Mouse (Mus musculus) liver, embryonic 16.5 days (tissue): ENCODE results near the gene Olfr853. TPM values are rescaled to one million over a fixed set of nuclear protein-coding genes. Genes with fewer than 3 reads are reported as not detected.

ENCODE experiments used
- ATAC-seq: fragments of 200-750 bp; cut with Nextera tagmentation; 2 replicates; pipeline ENCODE4 v1.8.0; 2017; ENCODE audit warnings: low read depth, mild to moderate bottlenecking, moderate number of reproducible peaks, moderate library complexity
- H3K27ac ChIP-seq: fragments of 300-500 bp; sonication (generic); 2 replicates; pipeline ENCODE4 v1.5.1; 2014; ENCODE audit warnings: mild to moderate bottlenecking, low read length
- H3K27me3 ChIP-seq: fragments of 300-500 bp; sonication (generic); 2 replicates; pipeline ENCODE4 v1.6.1; 2014; ENCODE audit warnings: low read depth, low read length, mixed read lengths; ENCODE audit not compliant: control insufficient read depth, insufficient read depth
- H3K36me3 ChIP-seq: fragments of 300-500 bp; sonication (generic); 2 replicates; pipeline ENCODE4 v1.6.1; 2014; ENCODE audit warnings: mild to moderate bottlenecking; ENCODE audit not compliant: control insufficient read depth, insufficient read depth
- H3K4me1 ChIP-seq: fragments of 300-500 bp; sonication (generic); 2 replicates; pipeline ENCODE4 v1.6.1; 2014; ENCODE audit warnings: low read depth, low read length, mixed read lengths; ENCODE audit not compliant: control insufficient read depth
- H3K4me2 ChIP-seq: fragments of 300-500 bp; sonication (generic); 2 replicates; pipeline ENCODE4 v1.6.1; 2014; ENCODE audit warnings: low read depth, low read length, mixed read lengths
- H3K4me3 ChIP-seq: fragments of 300-500 bp; sonication (generic); 2 replicates; pipeline ENCODE4 v1.5.1; 2014; ENCODE audit warnings: low read depth, mild to moderate bottlenecking, low read length
- H3K9ac ChIP-seq: fragments of 300-500 bp; sonication (generic); 2 replicates; pipeline ENCODE4 v1.6.1; 2014; ENCODE audit warnings: low read depth, low read length
- H3K9me3 ChIP-seq: fragments of 300-500 bp; sonication (generic); replicated peaks from 2 replicates; pipeline ENCODE4 v1.6.1; 2016; ENCODE audit warnings: low read length; ENCODE audit not compliant: control insufficient read depth
- WGBS: fragments of 180-500 bp; shearing (Covaris S2); extraction: QIAGEN DNeasy Blood & Tissue Kit; methylation state at CpG from one replicate; pipeline ENCODE4 v1.1.7; 2014; ENCODE audit not compliant: insufficient replicate concordance; 5-methylcytosine and 5-hydroxymethylcytosine counted together
- polyA plus RNA-seq: library from polyadenylated mRNA; unstranded; fragments of >200 nt; fragmentation: Nextera tagmentation; extraction: Ambion mirVana; gene quantifications from 2 replicates; pipeline ENCODE4 v1.2.1, GENCODE M21; 2015

Olfr853 gene
- polyA plus RNA-seq: not detected in 2 replicates

- Histone ChIP-seq H3K36me3 (no peaks in the 10 kb centered on the region), H3K27me3 (no peaks in the 10 kb centered on the region), H3K9me3 (no peaks in the 10 kb centered on the region), H3K4me1 (no peaks in the 10 kb centered on the region), H3K4me3 (no peak within 1 kb of the TSS), H3K4me2 (no peak within 1 kb of the TSS), H3K9ac (no peak within 1 kb of the TSS), H3K27ac (no peak within 1 kb of the TSS)
- WGBS: 60% methylated on average over 1 of the region's 1 CpGs
- no peak for ATAC-seq
Observed at GRCm38 (mm10) chr9:19540976-19541375, at the start of gene Olfr853. Gene Olfr853 (minus strand): TSS chr9:19541076.

GRCm38 (mm10) chr9:19582317-19582716 lies 41.4 kb upstream of the Olfr853 start, which contains the start of gene Olfr855:
Gene Olfr855 (plus strand): TSS chr9:19582617.
- H3K9me3 ChIP-seq: no peaks in the 10 kb centered on the region
- no peak within 1 kb of the TSS for H3K9ac ChIP-seq
- no peaks in the 10 kb centered on the region for H3K36me3 ChIP-seq
- no peaks in the 10 kb centered on the region for H3K27me3 ChIP-seq
- H3K4me1 ChIP-seq: no peaks in the 10 kb centered on the region
- H3K4me3 ChIP-seq: no peak within 1 kb of the TSS
- H3K27ac ChIP-seq: no peak within 1 kb of the TSS
- H3K4me2 ChIP-seq: no peak within 1 kb of the TSS
- ATAC-seq: no peak

GRCm38 (mm10) chr9:19567282-19567681 lies 26.4 kb upstream of the Olfr853 start, which contains the start of gene Olfr854:
Gene Olfr854 (minus strand): TSS chr9:19567382.
- 40% methylated on average over 1 of the region's 1 CpGs for WGBS

GRCm38 (mm10) chr9:19492995-19493394 lies 47.9 kb downstream of the Olfr853 start, which contains the start of gene Olfr851:
Gene Olfr851 (plus strand): TSS chr9:19493295.
- H3K27me3 ChIP-seq: no peaks in the 10 kb centered on the region
- ATAC-seq: no peak
- no peaks in the 10 kb centered on the region for H3K4me1 ChIP-seq
- no peak within 1 kb of the TSS for H3K4me2 ChIP-seq
- no peak within 1 kb of the TSS for H3K27ac ChIP-seq
- no peak within 1 kb of the TSS for H3K4me3 ChIP-seq
- H3K9me3 ChIP-seq: no peaks in the 10 kb centered on the region; the same call in 1 of the 2 replicates
- no peaks in the 10 kb centered on the region for H3K36me3 ChIP-seq
- H3K9ac ChIP-seq: no peak within 1 kb of the TSS

More at GRCm38 (mm10) chr9:19567282-19567681, 26.4 kb upstream of the Olfr853 start, which contains the start of gene Olfr854:
- Histone ChIP-seq H3K4me1 (no peaks in the 10 kb centered on the region), H3K27ac (no peak within 1 kb of the TSS), H3K36me3 (no peaks in the 10 kb centered on the region), H3K4me2 (no peak within 1 kb of the TSS), H3K27me3 (no peaks in the 10 kb centered on the region), H3K4me3 (no peak within 1 kb of the TSS), H3K9ac (no peak within 1 kb of the TSS), H3K9me3 (no peaks in the 10 kb centered on the region)
- ATAC-seq: no peak

Other genes with a start within 250 kb of the Olfr853 start
- gene Olfr844, start 224.7 kb downstream of the Olfr853 start, polyA plus RNA-seq: not detected in 2 replicates
- not detected in 2 replicates for gene Olfr845, start 204.6 kb downstream of the Olfr853 start, polyA plus RNA-seq
- gene Olfr846, start 177.1 kb downstream of the Olfr853 start, polyA plus RNA-seq: not detected in 2 replicates
- gene Olfr847, start 162.4 kb downstream of the Olfr853 start, polyA plus RNA-seq: not detected in 2 replicates
- gene Olfr849, start 100.8 kb downstream of the Olfr853 start, polyA plus RNA-seq: not detected in 2 replicates
- not detected in 2 replicates for gene Olfr850, start 62.8 kb downstream of the Olfr853 start, polyA plus RNA-seq
- gene Olfr851, start 47.8 kb downstream of the Olfr853 start, polyA plus RNA-seq: not detected in 2 replicates
- gene Olfr854, start 26.3 kb upstream of the Olfr853 start, polyA plus RNA-seq: not detected in 2 replicates
- not detected in 2 replicates for gene Olfr855, start 41.5 kb upstream of the Olfr853 start, polyA plus RNA-seq
- gene Zfp317, start 81.0 kb upstream of the Olfr853 start, polyA plus RNA-seq: 6.9 and 7.4 TPM in 2 replicates
- gene Olfr857, start 168.4 kb upstream of the Olfr853 start, polyA plus RNA-seq: not detected in 2 replicates
- not detected in 2 replicates for gene Olfr58, start 239.2 kb upstream of the Olfr853 start, polyA plus RNA-seq